Mouse (Mus musculus) kidney, adult 2 months (tissue): ENCODE data around the gene Nisch.

Experiments
- CTCF ChIP-seq: fragments of 200-500 bp; conservative IDR thresholded peaks from 2 replicates; pipeline ENCODE4 v1.5.1; 2011; ENCODE audit warnings: low read depth, mild to moderate bottlenecking, control low read depth, low read length, moderate library complexity, mixed read lengths; ENCODE audit not compliant: insufficient read depth, insufficient read length
- POLR2A ChIP-seq: fragments of 200-500 bp; IDR thresholded peaks from one replicate; pipeline ENCODE4 v1.6.1; 2011; ENCODE audit warnings: low read depth, low read length, control low read depth

- no peak for TF ChIP-seq CTCF
- no peak for TF ChIP-seq POLR2A
Observed at GRCm38 (mm10) chr14:31126826-31127225, 89.9 kb downstream of the Nisch start.
